ENCODE assay signal across 18 mouse cellular contexts in the genomic region with DNA sequence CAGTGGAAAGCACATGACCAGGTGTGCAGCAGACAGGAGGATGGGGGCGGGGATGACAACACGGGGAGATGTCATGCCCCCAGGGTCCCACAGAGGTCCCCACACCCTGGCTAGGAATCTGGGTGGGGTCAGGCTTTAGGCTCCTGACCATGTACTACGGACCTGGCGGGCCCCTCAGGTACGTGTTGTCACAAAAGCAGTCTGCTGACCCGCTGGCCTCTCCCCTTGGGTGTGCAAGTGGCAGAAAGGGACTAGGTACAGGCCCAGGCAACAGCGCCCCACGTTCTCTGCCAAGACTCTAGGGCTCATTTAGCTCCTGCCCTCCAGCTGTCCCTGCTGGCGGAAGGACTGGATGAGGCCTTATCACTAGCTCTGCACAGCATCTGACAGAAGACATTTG.
A peak's percentile ranks its signal among the peaks of the same experiment; 100 is the strongest.
DNase-seq lines count a peak whose midpoint lies in the region; ATAC-seq and TF ChIP-seq lines count a peak whose summit lies in the region.
"Had no signal": no experiment of that assay in that cellular context is flagged by ENCODE, and none has a peak within 500 bp of the region (broad histone marks: within the 10 kb centered on the region; RNA-seq: fewer than 3 reads in every experiment).

No protein-coding gene starts in this region.

- no peak overlapping the region for H3K9ac ChIP-seq in kidney, embryonic 15.5 days
- H3K9ac ChIP-seq in ES-E14 (ENCODE audit: insufficient read depth, low read depth, low read length, poor library complexity, severe bottlenecking): peak overlapping the region; percentile 40
- 0 out of 2 replicates have a peak overlapping the region, but pooled peaks have one; percentile 18 for H3K9ac ChIP-seq in heart, embryonic 11.5 days (ENCODE audit: low read depth, low read length)
- H3K9ac ChIP-seq in intestine, postnatal 0 days (ENCODE audit: low read depth, low read length): no peak overlapping the region
- H3K9ac ChIP-seq in midbrain, embryonic 14.5 days (replicated peaks; ENCODE audit: low read length): no peak overlapping the region
- H3K9ac ChIP-seq: embryonic facial prominence, embryonic 13.5 days; liver, embryonic 15.5 days had no signal

- peak overlapping the region; percentile 72 for H3K27ac ChIP-seq in kidney, embryonic 15.5 days
- peak overlapping the region; percentile 71; the same call in 1 of the 2 replicates for H3K27ac ChIP-seq in ES-E14 (ENCODE audit: insufficient read depth, low read depth, low read length, poor library complexity, severe bottlenecking)
- no peak overlapping the region for H3K27ac ChIP-seq in heart, embryonic 11.5 days (ENCODE audit: low read depth, low read length)
- H3K27ac ChIP-seq in intestine, postnatal 0 days (ENCODE audit: low read depth, low read length): peak overlapping the region; percentile 54
- H3K27ac ChIP-seq in left cerebral cortex, adult 2 months: no peak overlapping the region
- no peak overlapping the region for H3K27ac ChIP-seq in midbrain, embryonic 14.5 days (replicated peaks; ENCODE audit: low read depth, low read length)
- H3K27ac ChIP-seq: heart, adult 2 months; liver, embryonic 15.5 days had no signal

- intact Hi-C loops in left cerebral cortex, adult 2 months (cut with DNase I): no loop called here

- no peak for DNase-seq in kidney, postnatal 36 days
- DNase-seq in ES-E14 (ENCODE audit: low read depth, low spot score): peak; percentile 40
- no peak for DNase-seq in left cerebral cortex, adult 2 months (ENCODE audit: extremely low spot score in 1 of 2, low spot score in 2 of 2)
- DNase-seq in midbrain, embryonic 14.5 days: no peak
- DNase-seq in kidney, postnatal 14 days: no peak
- DNase-seq: adrenal gland, adult 8-10 months; cerebellum, adult 8-10 months; kidney, postnatal 4 days; lung, postnatal 14 days; right cerebral cortex, postnatal 14 days had no signal

- H3K9me3 ChIP-seq in kidney, embryonic 15.5 days (replicated peaks): no peaks in the 10 kb centered on the region
- H3K9me3 ChIP-seq in ES-E14 (ENCODE audit: control insufficient read depth, insufficient read depth, low read depth, low read length): no peaks in the 10 kb centered on the region
- no peaks in the 10 kb centered on the region for H3K9me3 ChIP-seq in heart, embryonic 11.5 days (replicated peaks; ENCODE audit: control insufficient read depth, low read length)
- H3K9me3 ChIP-seq in intestine, postnatal 0 days (ENCODE audit: control insufficient read depth): no peaks in the 10 kb centered on the region
- H3K9me3 ChIP-seq in midbrain, embryonic 14.5 days (ENCODE audit: control insufficient read depth, low read length): no peaks in the 10 kb centered on the region
- H3K9me3 ChIP-seq: embryonic facial prominence, embryonic 13.5 days; liver, embryonic 15.5 days; megakaryocyte, embryonic 14.5 days had no signal

- H3K4me3 ChIP-seq in kidney, embryonic 15.5 days (replicated peaks): no peak overlapping the region
- no peak overlapping the region for H3K4me3 ChIP-seq in ES-E14 (ENCODE audit: insufficient read depth in 1 of 2, low read depth in 1 of 2, low read length in 2 of 2, poor library complexity in 1 of 2, severe bottlenecking in 1 of 2)
- H3K4me3 ChIP-seq in heart, embryonic 11.5 days (ENCODE audit: low read depth, low read length): no peak overlapping the region
- no peak overlapping the region for H3K4me3 ChIP-seq in intestine, postnatal 0 days (ENCODE audit: low read depth, low read length)
- H3K4me3 ChIP-seq in left cerebral cortex, adult 2 months: no peak overlapping the region
- no peak overlapping the region for H3K4me3 ChIP-seq in midbrain, embryonic 14.5 days (replicated peaks; ENCODE audit: low read depth, low read length)
- H3K4me3 ChIP-seq: embryonic facial prominence, embryonic 13.5 days; heart, adult 2 months; liver, embryonic 15.5 days; megakaryocyte, embryonic 14.5 days had no signal

- 68% methylated on average over 9 of the region's 9 CpGs for WGBS in kidney, embryonic 15.5 days
- 56% methylated on average over 9 of the region's 9 CpGs for WGBS in heart, embryonic 11.5 days (ENCODE audit: insufficient replicate concordance)
- WGBS in intestine, postnatal 0 days: 42% methylated on average over 9 of the region's 9 CpGs
- 88% methylated on average over 9 of the region's 9 CpGs for WGBS in midbrain, embryonic 14.5 days

- H3K36me3 ChIP-seq in kidney, embryonic 15.5 days: no peaks in the 10 kb centered on the region
- no peaks in the 10 kb centered on the region for H3K36me3 ChIP-seq in ES-E14 (ENCODE audit: control insufficient read depth, insufficient read depth, low read length, poor library complexity, severe bottlenecking)
- H3K36me3 ChIP-seq in heart, embryonic 11.5 days (ENCODE audit: control insufficient read depth, insufficient read depth, low read length): no peaks in the 10 kb centered on the region
- no peaks in the 10 kb centered on the region for H3K36me3 ChIP-seq in intestine, postnatal 0 days (ENCODE audit: control insufficient read depth, insufficient read depth)
- peaks cover 9% of the 10 kb centered on the region; the same call in 1 of the 2 replicates for H3K36me3 ChIP-seq in midbrain, embryonic 14.5 days (ENCODE audit: control insufficient read depth, insufficient read depth, low read length)
- H3K36me3 ChIP-seq: embryonic facial prominence, embryonic 13.5 days; liver, embryonic 15.5 days had no signal

- in situ Hi-C loops in ES-E14 (cut with MboI; ENCODE audit: low sequenced_read_pairs in 2 of 2, unreplicated experiment in 2 of 2): no loop called here

- H3K4me2 ChIP-seq in kidney, embryonic 15.5 days: no peak overlapping the region
- H3K4me2 ChIP-seq in heart, embryonic 11.5 days: no peak overlapping the region
- no peak overlapping the region for H3K4me2 ChIP-seq in intestine, postnatal 0 days (replicated peaks; ENCODE audit: low read depth)
- no peak overlapping the region for H3K4me2 ChIP-seq in midbrain, embryonic 14.5 days (ENCODE audit: low read length)
- H3K4me2 ChIP-seq: embryonic facial prominence, embryonic 13.5 days; liver, embryonic 15.5 days had no signal

- peaks cover 77% of the 10 kb centered on the region for H3K4me1 ChIP-seq in kidney, embryonic 15.5 days
- peaks cover 25 to 55% of the 10 kb centered on the region in 2 experiments for H3K4me1 ChIP-seq in ES-E14 (ENCODE audit: control insufficient read depth in 2 of 2, insufficient read depth in 2 of 2, low read length in 2 of 2, poor library complexity in 1 of 2)
- H3K4me1 ChIP-seq in heart, embryonic 11.5 days (ENCODE audit: control insufficient read depth, insufficient read depth, low read length): peaks cover 27% of the 10 kb centered on the region
- H3K4me1 ChIP-seq in intestine, postnatal 0 days (replicated peaks; ENCODE audit: control insufficient read depth, insufficient read depth, low read length): peaks cover 4% of the 10 kb centered on the region
- H3K4me1 ChIP-seq in midbrain, embryonic 14.5 days (ENCODE audit: control insufficient read depth, insufficient read depth, low read length): peaks cover 37% of the 10 kb centered on the region
- H3K4me1 ChIP-seq: liver, embryonic 15.5 days had no signal

- TF ChIP-seq CTCF in intestine, postnatal 0 days (IDR thresholded peaks at IDR 0.05; ENCODE audit: low read depth): no peak
- no peak for TF ChIP-seq CTCF in left cerebral cortex, adult 2 months (IDR thresholded peaks at IDR 0.05)

- no peak for ATAC-seq in kidney, embryonic 15.5 days (replicated peaks; ENCODE audit: low FRiP score)
- no peak for ATAC-seq in heart, embryonic 11.5 days (replicated peaks; ENCODE audit: insufficient number of reproducible peaks, low FRiP score, low TSS enrichment)
- peak; percentile 62 for ATAC-seq in intestine, postnatal 0 days
- no peak for ATAC-seq in midbrain, embryonic 14.5 days (ENCODE audit: low FRiP score, low TSS enrichment)
- ATAC-seq: inflammation-experienced regulatory T-cells, adult 6 months had no signal

- no peaks in the 10 kb centered on the region for H3K27me3 ChIP-seq in kidney, embryonic 15.5 days
- H3K27me3 ChIP-seq in heart, embryonic 11.5 days (ENCODE audit: control insufficient read depth, insufficient read depth, low read length): no peaks in the 10 kb centered on the region
- no peaks in the 10 kb centered on the region for H3K27me3 ChIP-seq in intestine, postnatal 0 days (replicated peaks; ENCODE audit: control insufficient read depth, insufficient read depth, low read length)
- no peaks in the 10 kb centered on the region for H3K27me3 ChIP-seq in midbrain, embryonic 14.5 days (ENCODE audit: control insufficient read depth, insufficient read depth, low read length)
- H3K27me3 ChIP-seq: embryonic facial prominence, embryonic 13.5 days; liver, embryonic 15.5 days had no signal

TF ChIP-seq in ES-E14, 5 proteins besides CTCF, POLR2A, EP300 and RAD21:
- TF ChIP-seq CHD2 (IDR thresholded peaks at IDR 0.05; ENCODE audit: low read depth, low read length) (no peak), ZC3H11A (IDR thresholded peaks at IDR 0.05; ENCODE audit: borderline replicate concordance, low read depth, low read length) (no peak), MAFK (IDR thresholded peaks at IDR 0.05; ENCODE audit: insufficient read depth, low read depth, low read length) (no peak), ZNF384 (IDR thresholded peaks at IDR 0.05; ENCODE audit: low read depth, low read length) (no peak), HCFC1 (IDR thresholded peaks at IDR 0.05; ENCODE audit: borderline replicate concordance, insufficient read depth, low read length) (no peak)

Comparison
In these comparisons a context has a peak if more than half of its experiments do, and no peak if none do; other contexts are left out.
1. H3K27ac ChIP-seq: peak in kidney, embryonic 15.5 days (single experiment), ES-E14 (single experiment) and intestine, postnatal 0 days (single experiment); none in heart, embryonic 11.5 days (single experiment), left cerebral cortex, adult 2 months (single experiment) and midbrain, embryonic 14.5 days (single experiment).
2. H3K9ac ChIP-seq: peak in ES-E14 (single experiment) and heart, embryonic 11.5 days (single experiment); none in kidney, embryonic 15.5 days (single experiment), intestine, postnatal 0 days (single experiment) and midbrain, embryonic 14.5 days (single experiment).